Mouse (Mus musculus): ENCODE data around the gene Prr36.
"Not testable (repeated sequence)": the region's sequence is repeated elsewhere in the genome, so short reads cannot be mapped to it uniquely, and the experiment has no call there.

Prr36 gene

DNA sequence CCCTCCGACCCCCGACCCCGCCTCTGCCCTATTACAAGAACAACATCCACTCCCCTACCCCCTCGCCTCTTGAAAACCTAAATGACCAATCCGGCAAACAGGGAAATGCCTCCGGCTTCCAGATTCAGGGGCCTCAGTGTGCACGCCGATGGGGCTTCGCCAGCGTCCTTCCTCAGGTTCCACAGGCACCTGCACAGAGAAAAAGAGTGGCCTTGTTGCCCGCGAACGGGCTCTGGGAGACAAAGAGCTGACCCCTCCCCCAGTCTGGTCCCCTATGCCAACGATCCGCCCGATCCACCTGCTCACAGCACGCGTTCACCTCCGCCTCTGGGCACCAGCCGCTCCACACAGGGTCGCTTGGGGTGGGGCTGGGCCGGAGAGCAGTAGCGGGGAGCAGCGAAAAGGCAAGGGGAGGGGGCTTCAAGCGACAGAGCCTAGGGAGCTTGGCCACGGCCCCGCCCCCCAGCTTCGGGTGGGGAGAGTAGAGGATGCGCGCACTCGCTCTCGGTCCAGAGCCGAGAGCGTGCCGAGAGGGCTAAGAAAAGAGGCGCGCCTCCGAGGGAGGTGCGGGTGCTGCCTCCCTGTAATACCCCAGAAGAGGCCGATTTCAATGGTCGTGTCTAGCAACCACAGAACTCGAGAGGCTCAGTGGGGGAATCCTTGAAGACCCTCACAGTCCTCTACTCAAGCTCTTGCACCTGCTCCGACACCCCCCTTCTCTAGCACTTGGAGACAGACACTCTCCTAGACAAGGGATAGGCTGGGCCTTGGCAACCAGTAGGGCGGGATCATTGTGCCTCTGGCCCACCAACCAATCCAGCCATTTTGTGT lies at the start of gene Prr36:
TSS of gene Prr36 (minus strand) at position 669 of the 831 bp plus-strand sequence.
- peak in 1 of 2 experiments; percentile 55 for DNase-seq (ENCODE audit: low spot score in 2 of 2)

- DNase-seq (ENCODE audit: low spot score in 2 of 2) = no peak
Measured at GRCm38 (mm10) chr8:4265160-4265914, 48.1 kb upstream of the Prr36 start.

GRCm38 (mm10) chr8:4263105-4263791 lies 46.0 kb upstream of the Prr36 start:
- no peak for DNase-seq (ENCODE audit: low spot score in 2 of 2)

- no peak for DNase-seq (ENCODE audit: low spot score in 2 of 2)
Measured at GRCm38 (mm10) chr8:4259805-4260170, 42.5 kb upstream of the Prr36 start.

- peak; percentile 90 to 91 for DNase-seq (ENCODE audit: low spot score in 2 of 2)
Measured at GRCm38 (mm10) chr8:4259125-4259804, 42.0 kb upstream of the Prr36 start, which contains the start of gene Ctxn1. Gene Ctxn1, minus strand, starts transcription at chr8:4259274.

DNA sequence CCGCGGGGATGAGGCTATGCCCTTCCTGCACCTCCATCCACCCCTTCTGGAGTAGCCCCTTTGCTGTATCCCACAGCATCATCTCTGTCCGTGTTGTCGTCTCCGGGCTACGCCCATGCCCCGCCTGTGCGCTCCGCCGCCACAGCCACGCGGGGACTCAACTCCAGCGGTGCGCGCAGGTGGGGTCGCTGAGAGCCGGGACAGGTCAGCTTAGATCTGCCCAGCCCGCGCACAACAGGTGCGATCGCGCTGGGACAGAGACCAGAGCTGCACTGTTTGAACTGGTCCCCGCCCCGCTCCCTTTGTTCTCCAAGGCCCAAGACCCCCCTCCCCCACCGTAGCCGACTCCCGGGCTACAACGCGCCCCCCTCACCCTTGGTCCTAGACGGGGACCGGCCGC lies 41.4 kb upstream of the Prr36 start:
- DNase-seq (ENCODE audit: low spot score in 2 of 2) = peak in 1 of 2 experiments; percentile 60

- DNase-seq (ENCODE audit: low spot score in 2 of 2) = peak in 1 of 2 experiments; percentile 84
Measured at GRCm38 (mm10) chr8:4258233-4258632, 41.0 kb upstream of the Prr36 start.

GRCm38 (mm10) chr8:4257350-4257749 lies 40.1 kb upstream of the Prr36 start:
- DNase-seq (ENCODE audit: low spot score in 2 of 2) = no peak

DNA sequence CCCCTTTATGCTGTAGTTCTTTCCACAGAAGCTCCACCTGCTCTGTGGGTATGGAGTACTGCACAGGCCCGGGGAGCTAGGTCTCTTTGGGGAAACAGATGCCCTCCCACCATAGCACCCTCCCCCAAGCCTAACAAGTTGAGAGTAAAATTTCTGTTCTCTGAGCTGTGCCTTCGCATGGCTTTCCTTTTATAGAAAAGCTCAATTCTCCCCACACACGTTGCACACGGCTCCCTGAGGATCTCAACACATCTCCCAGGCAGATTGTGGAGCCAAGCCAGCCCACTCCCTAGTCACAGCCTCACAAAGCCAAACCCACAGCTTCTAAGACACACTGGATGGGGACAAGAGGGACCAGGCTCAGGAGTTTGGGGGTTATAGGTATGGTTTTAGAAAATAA lies 39.7 kb upstream of the Prr36 start:
- peak; percentile 88 to 91 for DNase-seq (ENCODE audit: low spot score in 2 of 2)

GRCm38 (mm10) chr8:4255471-4255870 lies 38.2 kb upstream of the Prr36 start:
- not testable (repeated sequence) for DNase-seq (ENCODE audit: low spot score in 2 of 2)

DNA sequence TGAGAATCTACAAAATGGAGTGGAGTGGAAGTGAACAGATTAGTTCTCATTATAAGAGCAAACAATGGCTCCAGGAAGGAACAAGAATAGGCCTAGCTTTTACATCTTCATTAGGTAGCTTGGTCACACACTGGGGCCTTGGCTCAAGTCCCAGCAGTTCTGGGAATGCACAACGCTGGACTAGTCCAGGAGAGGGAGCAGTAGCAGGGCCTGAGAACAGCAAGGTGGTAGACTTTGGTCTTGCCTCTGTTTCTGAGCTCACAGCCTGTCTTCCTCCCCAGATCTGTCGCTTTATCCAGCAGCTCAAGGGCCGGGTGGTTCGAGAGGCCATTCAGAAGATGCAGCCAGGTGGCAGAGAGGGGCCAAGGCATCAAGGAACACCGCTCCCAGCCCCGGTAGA lies 36.7 kb upstream of the Prr36 start:
- DNase-seq (ENCODE audit: low spot score in 2 of 2) = peak in 1 of 2 experiments; percentile 72

- peak; percentile 85 to 94 for DNase-seq (ENCODE audit: low spot score in 2 of 2)
Measured at GRCm38 (mm10) chr8:4252934-4253841, 35.9 kb upstream of the Prr36 start, which contains the start of gene Snapc2. Gene Snapc2, plus strand, starts transcription at chr8:4253080.

DNA sequence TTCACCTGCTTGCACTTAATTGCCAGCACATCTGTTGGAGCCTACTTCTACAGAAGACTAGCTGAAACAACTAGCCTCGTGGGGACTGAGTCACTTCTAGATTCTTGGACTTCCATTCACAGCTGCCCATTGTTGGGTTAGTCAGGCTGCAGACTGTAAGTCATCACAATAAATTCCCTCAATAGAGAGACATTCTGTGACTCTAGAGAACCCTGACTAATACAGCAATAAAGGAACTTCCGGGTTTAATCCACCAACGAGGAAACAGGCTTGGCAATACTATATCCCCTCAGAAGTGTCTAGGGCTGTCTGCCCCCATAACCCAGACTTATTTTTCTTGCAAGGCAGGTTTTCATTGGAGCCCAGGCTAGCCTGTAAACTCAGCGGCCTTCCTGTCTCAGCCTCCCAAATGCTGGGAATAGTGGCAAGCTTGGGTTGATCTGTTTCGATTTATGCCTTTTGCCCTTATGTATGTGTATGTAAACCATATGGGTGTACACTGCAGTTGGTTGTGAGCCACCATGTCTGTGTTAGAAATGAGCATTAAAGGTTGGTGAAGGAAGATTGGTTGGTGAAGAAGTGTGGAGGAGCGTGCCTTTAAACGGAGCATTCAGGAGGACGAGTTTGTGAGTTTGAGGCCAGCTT lies 35.0 kb upstream of the Prr36 start:
- DNase-seq (ENCODE audit: low spot score in 2 of 2) = no peak

- DNase-seq (ENCODE audit: low spot score in 2 of 2) = peak; percentile 74 to 86
Measured at GRCm38 (mm10) chr8:4250306-4250970, 33.2 kb upstream of the Prr36 start.

DNA sequence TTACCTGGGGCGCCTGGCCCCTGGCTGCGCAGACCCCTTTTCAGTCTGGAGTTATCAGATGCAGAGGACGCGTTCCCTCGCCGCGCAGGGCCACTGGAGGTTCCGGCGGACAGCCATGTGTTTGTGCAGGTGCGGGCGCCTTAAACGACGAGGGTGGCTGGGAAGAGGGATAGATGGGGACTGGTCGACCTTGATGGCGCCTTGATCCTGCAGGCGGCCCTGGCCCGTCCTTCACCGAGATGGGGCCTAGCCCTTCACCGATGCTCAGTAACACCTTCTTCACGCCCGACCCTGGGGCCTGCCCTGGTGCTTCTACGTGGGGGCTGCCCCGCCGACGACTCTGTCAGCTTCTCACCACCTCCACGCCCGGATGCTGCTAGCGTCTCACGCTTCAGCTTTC lies 32.0 kb upstream of the Prr36 start:
- DNase-seq (ENCODE audit: low spot score in 2 of 2) = no peak

DNA sequence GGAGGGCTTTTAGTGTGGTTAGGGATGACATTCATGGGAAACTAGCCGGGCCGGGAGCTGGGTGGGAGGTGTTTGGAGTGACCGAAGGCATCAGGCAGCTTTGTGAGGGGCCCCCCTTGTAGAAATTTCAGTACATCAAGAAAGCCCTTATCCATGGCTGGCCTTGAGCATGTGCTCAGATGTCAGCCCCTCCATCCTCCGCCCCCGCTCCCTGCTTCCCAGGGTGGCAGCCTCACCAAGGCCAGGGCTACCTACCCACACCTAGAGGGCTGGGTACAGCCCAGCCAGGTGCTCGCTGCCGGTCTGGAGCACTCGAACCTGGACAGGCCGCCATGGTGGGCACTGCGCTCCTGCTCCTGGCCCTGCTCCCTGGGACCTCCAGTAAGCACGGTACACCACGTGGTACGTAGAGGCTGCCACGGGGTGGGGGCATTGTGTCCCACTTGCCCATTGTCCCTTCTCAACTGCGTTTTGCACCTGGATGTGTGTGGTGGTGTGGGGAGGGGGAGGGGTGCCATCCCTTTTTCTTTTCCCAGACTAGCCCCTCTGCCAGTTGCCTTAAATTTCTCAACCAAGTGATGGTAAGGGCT lies 30.8 kb upstream of the Prr36 start, which contains the start of gene Tgfbr3l:
TSS of gene Tgfbr3l (plus strand) at position 264 of the 590 bp plus-strand sequence.
- no peak for DNase-seq (ENCODE audit: low spot score in 2 of 2)

GRCm38 (mm10) chr8:4247241-4247640 lies 30.0 kb upstream of the Prr36 start:
- no peak for DNase-seq (ENCODE audit: low spot score in 2 of 2)

DNA sequence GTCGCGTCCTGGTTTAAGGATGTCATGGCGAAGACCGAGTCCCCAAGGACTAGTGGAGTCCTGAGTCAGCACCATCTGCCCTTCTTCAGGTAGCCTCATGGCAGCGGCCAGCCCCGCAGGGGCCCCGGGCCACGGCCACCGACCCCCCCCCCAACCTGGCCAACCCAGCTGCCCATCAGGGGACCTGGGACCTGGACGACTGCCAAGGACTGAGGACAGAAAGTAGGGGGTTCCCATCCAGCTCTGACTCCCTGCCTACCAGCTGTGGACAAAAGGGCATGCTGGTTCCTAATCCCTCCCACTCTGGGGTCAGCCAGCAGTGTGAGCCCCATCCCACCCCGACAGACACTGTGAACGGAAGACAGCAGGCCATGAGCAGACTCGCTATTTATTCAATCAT lies 28.5 kb upstream of the Prr36 start:
- DNase-seq (ENCODE audit: low spot score in 2 of 2) = no peak

DNA sequence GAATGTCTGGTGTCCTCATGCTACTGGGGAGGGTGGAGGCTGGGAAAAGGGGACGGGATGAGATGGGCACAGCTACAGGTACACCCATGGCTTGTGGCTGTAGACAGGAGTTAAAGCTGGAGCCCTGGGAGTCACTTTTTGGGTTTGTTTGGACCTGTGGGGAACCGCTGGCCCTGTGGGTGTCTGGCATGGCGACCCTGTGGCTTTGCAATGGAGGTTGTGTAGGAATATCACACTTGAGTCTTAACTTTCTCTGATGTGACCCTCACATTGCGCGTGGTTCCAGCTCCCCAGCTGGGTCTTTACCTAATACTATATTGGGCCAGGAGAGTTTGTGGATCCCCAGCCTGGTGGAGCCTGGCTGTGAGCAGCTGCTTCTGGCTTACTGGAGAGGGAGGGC lies 27.8 kb upstream of the Prr36 start:
- DNase-seq (ENCODE audit: low spot score in 2 of 2) = no peak

Data from left cerebral cortex, adult 9 months (tissue).